Mouse (Mus musculus): ENCODE results near the gene Akr7a5. TPM values are rescaled to one million over a fixed set of nuclear protein-coding genes. Genes with fewer than 3 reads are reported as not detected.

Akr7a5 gene
- polyA plus RNA-seq, 1 experiment from 2014 or later = 78.5 TPM

- H3K27ac ChIP-seq (ENCODE audit: low read depth, low read length) = no peak overlapping the region
- H3K4me1 ChIP-seq (ENCODE audit: control insufficient read depth, insufficient read depth, low read length) = peaks cover 5% of the 10 kb centered on the region; the same call in 1 of the 2 replicates
- H3K9me3 ChIP-seq (ENCODE audit: control insufficient read depth, low read length) = no peaks in the 10 kb centered on the region
- ATAC-seq (ENCODE audit: low FRiP score) = no peak
- no peak overlapping the region for H3K4me2 ChIP-seq
- whole genome bisulfite sequencing = 88% methylated on average over 3 of the region's 3 CpGs
- H3K27me3 ChIP-seq (ENCODE audit: control insufficient read depth, insufficient read depth, low read length) = no peaks in the 10 kb centered on the region
- no peak overlapping the region for H3K4me3 ChIP-seq (ENCODE audit: low read depth, low read length)
- H3K36me3 ChIP-seq (ENCODE audit: control insufficient read depth, insufficient read depth, low read length) = peaks cover 20% of the 10 kb centered on the region
- DNase-seq (ENCODE audit: low spot score, missing footprints) = no peak
- no peak overlapping the region for H3K9ac ChIP-seq (ENCODE audit: low read length)
Observed at GRCm38 (mm10) chr4:139357211-139357610, 46.7 kb downstream of the Akr7a5 start.

DNA sequence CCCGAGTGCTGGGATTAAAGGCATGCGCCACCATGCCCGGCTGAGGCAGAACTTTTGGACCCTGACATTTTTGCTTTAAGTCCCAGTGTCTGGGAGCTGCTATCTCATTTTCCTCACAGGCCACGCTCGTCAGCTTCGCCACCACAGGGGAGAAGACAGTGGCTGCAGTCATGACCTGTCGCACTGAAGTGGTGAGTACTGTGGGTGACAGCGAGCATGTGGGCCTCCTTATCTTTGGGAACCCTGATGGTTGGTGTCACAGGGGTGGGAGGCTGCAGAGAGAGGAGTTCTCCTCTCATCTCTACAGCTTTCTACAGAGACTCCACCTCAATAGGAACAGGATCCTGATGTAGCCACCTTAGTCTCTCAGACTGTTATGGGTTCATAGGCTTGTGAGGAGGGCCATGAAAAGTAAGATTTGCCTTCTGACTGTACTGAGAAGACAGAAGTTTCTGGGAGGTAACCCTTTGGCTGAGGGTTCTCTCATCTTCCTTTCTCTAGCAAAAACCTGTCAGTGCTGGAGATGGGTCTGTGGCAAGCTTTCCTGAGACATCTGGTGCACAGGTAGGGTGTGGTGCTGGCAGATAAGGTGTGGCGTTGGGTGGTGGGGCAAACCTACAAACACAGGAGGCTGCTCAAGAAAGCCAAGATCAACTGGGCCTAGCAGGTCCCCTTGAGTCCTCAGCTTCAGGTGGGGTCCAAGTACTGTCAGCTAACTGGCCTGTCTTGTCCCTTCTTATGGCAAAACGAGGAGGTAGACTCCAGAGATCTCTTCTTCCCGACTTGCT, 50.4 kb downstream of the Akr7a5 start:
- WGBS = 92% methylated on average over 11 of the region's 11 CpGs
- Histone ChIP-seq H3K4me1 (ENCODE audit: control insufficient read depth, insufficient read depth, low read length) (no peaks in the 10 kb centered on the region), H3K4me2 (no peak overlapping the region), H3K27ac (ENCODE audit: low read depth, low read length) (no peak overlapping the region), H3K27me3 (ENCODE audit: control insufficient read depth, insufficient read depth, low read length) (no peaks in the 10 kb centered on the region), H3K9ac (ENCODE audit: low read length) (no peak overlapping the region), H3K36me3 (ENCODE audit: control insufficient read depth, insufficient read depth, low read length) (peaks cover 25% of the 10 kb centered on the region), H3K4me3 (ENCODE audit: low read depth, low read length) (no peak overlapping the region), H3K9me3 (ENCODE audit: control insufficient read depth, low read length) (no peaks in the 10 kb centered on the region)
- no peak for ATAC-seq (ENCODE audit: low FRiP score)
- no peak for DNase-seq (ENCODE audit: low spot score, missing footprints)

DNA sequence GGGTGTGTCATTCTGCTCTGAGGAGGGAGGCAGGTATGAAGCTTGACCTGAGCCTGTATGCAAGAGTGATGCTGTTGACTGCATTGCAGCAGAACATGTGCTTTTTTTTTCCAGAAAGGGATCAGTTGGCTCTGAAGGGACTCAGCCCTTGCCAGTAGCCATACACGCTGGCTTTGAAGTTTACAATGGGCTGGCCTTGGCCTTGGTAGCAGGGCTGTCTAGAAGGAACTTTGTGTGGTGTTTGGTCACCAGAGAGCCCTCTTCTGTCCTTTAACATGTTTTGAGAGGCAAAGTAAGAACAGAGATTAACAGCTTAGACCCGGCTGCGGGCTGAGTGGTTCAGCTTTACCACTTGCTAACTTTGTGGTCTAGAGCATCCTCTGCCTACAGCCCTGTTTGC, 56.8 kb downstream of the Akr7a5 start:
- Histone ChIP-seq H3K4me3 (ENCODE audit: low read depth, low read length) (no peak overlapping the region), H3K36me3 (ENCODE audit: control insufficient read depth, insufficient read depth, low read length) (peaks cover 34% of the 10 kb centered on the region), H3K9ac (ENCODE audit: low read length) (no peak overlapping the region), H3K4me1 (ENCODE audit: control insufficient read depth, insufficient read depth, low read length) (no peaks in the 10 kb centered on the region), H3K4me2 (no peak overlapping the region), H3K9me3 (ENCODE audit: control insufficient read depth, low read length) (no peaks in the 10 kb centered on the region), H3K27me3 (ENCODE audit: control insufficient read depth, insufficient read depth, low read length) (no peaks in the 10 kb centered on the region), H3K27ac (ENCODE audit: low read depth, low read length) (no peak overlapping the region)
- no peak for ATAC-seq (ENCODE audit: low FRiP score)
- 97% methylated on average over 3 of the region's 3 CpGs for WGBS
- DNase-seq (ENCODE audit: low spot score, missing footprints) = no peak

Small RNA genes lying within 50 kb of the gene (microRNA-seq; reads per million reads assigned to microRNA genes)
- gene Gm24245 = 18.2 reads per million, percentile 36 among the genes with 10 or more reads in this experiment
- gene Gm25732 = 4.7 reads per million, percentile 22 among the genes with 10 or more reads in this experiment

Other genes starting within 250 kb of the Akr7a5 start
- gene Htr6, start 235.2 kb upstream of the Akr7a5 start, polyA plus RNA-seq (2014; fragmentation: Nextera tagmentation; extraction: Ambion mirVana) = not detected in 2 replicates
- gene Nbl1, start 217.8 kb upstream of the Akr7a5 start, polyA plus RNA-seq (2014; fragmentation: Nextera tagmentation; extraction: Ambion mirVana) = 12.7 and 13.6 TPM in 2 replicates
- 421 and 426 TPM in 2 replicates for gene Minos1, start 179.6 kb upstream of the Akr7a5 start, polyA plus RNA-seq (2014; fragmentation: Nextera tagmentation; extraction: Ambion mirVana)
- 244 and 249 TPM in 2 replicates for gene Capzb, start 117.8 kb upstream of the Akr7a5 start, polyA plus RNA-seq (2014; fragmentation: Nextera tagmentation; extraction: Ambion mirVana)
- gene Pqlc2, start within 50 bp of the Akr7a5 start, polyA plus RNA-seq (2014; fragmentation: Nextera tagmentation; extraction: Ambion mirVana) = 12.7 and 12.9 TPM in 2 replicates
- gene Mrto4, start 41.8 kb downstream of the Akr7a5 start, polyA plus RNA-seq (2014; fragmentation: Nextera tagmentation; extraction: Ambion mirVana) = 114 and 122 TPM in 2 replicates
- 18.1 and 18.8 TPM in 2 replicates for gene Emc1, start 41.8 kb downstream of the Akr7a5 start, polyA plus RNA-seq (2014; fragmentation: Nextera tagmentation; extraction: Ambion mirVana)
- gene Ubr4, start 41.9 kb downstream of the Akr7a5 start, polyA plus RNA-seq (2014; fragmentation: Nextera tagmentation; extraction: Ambion mirVana) = 63.6 and 79.2 TPM in 2 replicates
- gene Iffo2, start 219.8 kb downstream of the Akr7a5 start, polyA plus RNA-seq (2014; fragmentation: Nextera tagmentation; extraction: Ambion mirVana) = 1.8 and 3.3 TPM in 2 replicates

Measured in midbrain, embryonic 11.5 days (tissue).